Mouse (Mus musculus): ENCODE results near the gene Sdhaf4.
"Not testable (repeated sequence)": the region's sequence is repeated elsewhere in the genome, so short reads cannot be mapped to it uniquely, and the experiment has no call there.

Sdhaf4 gene

DNA sequence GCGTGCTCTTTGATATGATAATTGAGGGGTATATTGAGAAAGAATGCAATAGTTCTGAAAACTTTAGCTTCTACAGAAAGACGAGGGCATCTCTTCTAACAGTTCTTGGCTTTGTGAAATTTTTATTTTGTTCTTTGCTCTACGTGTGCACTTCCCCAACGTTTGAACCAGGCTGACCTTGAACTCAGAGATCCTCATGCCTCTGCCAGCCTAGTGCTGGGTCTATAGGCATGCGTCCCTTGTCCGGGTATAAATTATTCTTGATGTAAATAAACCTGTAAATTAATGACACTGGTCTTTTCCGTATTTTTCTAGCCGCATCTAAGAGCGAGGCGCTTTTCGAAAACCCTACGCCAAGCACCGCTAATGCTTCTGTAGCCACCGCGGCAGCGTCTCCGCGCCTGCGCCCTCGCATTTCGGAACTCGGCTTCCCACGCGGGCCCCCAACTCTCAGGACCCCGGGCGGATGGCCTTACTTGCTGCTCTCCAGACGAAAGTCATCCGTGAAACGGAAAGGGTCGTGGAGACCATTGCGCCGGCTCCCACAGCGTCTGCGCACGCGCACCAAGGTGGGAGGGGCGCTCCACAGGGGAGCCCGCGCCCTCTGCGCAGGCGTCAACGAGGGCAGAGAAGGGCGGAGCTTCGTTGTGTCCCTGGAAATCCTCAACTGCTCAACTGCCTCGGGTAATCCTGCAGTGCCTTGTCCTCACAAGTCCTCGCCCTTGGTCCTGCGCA is at the start of gene Sdhaf4:
TSS of gene Sdhaf4 (minus strand) at position 587 of the 735 bp plus-strand sequence.
- DNase-seq (ENCODE audit: low spot score), result peak; percentile 89

DNA sequence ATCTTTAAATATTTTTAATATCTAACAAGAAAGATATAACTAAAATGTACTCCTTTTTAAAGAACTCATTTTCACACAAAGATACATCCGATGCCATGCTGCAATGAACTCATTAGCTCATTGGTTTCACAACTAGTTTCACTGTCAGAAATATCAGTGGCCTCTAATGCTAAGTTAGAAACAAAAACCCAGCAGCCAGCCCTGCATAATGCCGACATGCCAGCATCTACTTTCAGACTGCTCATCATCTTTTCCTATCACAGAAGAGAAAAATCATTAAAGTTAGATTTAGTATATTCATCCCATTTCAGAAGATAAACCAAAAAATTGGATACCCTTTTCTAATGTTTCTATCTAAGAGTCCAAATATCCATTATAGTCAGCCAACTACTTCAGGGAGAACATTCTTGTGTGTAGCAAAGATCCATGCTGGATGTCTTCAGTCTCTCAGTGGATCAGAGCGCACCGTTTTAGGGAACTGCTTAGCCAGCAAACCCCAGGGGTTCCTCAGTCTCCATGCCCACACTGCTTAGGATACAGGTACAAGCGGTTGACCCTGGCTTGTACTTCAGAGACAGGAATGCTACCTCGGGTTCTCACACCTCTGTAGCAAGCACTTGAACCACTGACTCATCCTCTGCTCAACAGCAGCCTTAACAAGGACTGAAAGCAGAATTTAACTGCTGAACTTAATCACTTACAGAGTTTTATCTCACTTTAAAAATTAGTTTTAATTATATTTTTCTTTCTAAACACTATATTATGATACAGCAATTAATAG is 41.5 kb upstream of the Sdhaf4 start:
- no peak for DNase-seq (ENCODE audit: low spot score)

DNA sequence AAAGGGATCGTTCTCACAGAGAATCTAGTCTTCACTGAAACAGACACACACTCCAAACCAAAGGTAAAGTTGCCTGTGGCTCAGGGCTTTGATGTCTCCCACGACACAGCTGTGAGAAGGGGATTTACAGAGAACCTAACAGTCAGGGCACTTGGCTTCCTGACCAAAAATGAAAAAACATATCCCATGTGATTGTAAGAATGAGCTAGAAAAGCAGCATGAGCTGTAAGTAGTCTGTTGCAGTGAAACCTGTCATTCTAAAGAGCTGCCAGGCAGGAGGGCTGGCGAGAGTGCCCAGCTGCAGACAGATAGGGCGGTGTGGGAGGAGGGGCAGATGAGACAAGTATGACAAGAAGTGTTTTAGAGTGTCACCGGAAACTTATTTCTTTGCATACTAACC is 40.2 kb upstream of the Sdhaf4 start:
- DNase-seq (ENCODE audit: low spot score), result no peak

DNA sequence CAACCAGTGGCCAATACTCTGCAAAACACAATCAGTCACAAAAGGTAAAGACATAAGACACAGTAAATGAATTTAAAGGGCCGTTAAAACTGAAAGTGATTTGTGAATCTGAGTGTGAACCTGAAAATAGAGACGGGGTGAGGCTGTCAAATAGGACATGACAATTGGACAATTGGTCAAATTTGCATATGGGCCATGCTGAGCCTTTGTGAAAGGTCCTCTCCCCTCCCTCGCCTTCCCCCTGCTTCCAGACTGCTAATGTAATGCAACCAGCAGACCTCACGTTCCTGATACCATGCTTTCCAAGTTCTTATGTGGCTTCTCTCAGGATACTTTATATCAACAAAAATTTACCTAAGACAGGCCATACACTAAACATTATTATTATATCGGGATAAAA is 37.6 kb upstream of the Sdhaf4 start:
- no peak for DNase-seq (ENCODE audit: low spot score)

DNA sequence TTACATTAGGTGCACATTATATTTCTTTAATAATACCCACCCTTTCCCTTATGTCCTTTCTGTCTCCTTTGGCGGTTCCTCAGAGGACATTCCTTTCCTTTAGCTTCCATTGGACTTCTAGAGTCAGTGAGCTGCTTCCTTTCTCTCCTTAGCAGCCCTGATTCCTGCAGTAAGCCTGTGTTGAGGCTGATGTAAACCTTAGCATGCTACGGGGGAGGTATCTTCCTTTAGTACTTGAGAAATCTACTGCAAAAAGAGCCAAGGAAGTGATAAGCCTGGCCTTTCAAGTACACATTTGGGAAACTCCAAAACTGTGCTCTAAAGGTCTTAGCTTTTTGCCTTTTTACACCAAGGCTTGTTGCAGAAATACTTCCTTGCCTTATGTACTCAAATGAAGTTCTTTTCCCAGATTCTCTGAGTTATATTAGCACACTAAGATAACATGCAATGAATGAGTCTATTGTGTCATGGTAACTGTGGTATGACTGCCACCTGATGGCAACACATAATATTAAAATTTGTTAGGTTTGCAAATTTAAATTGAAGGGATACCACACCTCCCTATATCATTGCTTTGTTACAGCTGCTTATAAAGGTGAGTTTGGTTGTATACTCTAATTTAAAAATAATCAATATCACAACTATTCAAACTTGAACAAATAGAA is 28.4 kb upstream of the Sdhaf4 start:
- DNase-seq (ENCODE audit: low spot score), result peak; percentile 15

DNA sequence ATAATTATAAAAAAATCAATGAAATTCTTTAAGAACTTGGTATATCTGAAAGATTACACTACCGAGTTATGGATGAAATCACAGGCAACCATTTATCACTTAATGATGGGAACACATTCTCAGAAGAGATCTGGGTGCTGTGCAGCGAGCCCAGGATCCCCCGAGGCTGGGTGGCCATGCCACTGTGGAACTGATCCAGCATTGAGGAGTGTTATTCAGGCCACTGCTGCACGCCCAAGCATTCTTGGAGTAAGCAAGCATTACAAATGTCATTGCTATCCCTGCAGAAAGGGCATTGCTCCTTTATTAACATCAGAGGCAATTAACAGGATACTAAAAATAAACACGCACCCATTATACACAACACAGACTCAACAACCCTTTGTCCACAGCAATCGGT is 5.4 kb upstream of the Sdhaf4 start:
- DNase-seq (ENCODE audit: low spot score), result no peak

DNA sequence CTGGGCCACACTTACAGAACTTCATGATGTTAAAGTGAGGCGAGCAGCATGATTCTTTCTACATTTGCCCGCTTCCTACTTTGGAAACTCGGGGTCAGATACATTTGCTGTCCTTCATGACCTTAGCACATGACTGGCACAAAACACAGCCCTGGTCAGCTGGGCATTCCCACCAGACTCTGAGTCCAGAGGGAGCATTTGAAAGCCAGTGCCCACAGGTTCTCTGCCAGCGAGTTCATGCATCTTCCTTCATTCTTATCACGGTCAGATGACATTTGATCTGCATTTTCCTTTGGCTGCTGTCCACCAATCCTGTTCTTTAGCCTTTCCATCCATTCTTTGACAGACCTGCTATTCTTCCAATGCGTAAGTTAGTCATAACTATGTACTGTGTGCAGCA is 4.6 kb upstream of the Sdhaf4 start:
- no peak for DNase-seq (ENCODE audit: low spot score)

DNA sequence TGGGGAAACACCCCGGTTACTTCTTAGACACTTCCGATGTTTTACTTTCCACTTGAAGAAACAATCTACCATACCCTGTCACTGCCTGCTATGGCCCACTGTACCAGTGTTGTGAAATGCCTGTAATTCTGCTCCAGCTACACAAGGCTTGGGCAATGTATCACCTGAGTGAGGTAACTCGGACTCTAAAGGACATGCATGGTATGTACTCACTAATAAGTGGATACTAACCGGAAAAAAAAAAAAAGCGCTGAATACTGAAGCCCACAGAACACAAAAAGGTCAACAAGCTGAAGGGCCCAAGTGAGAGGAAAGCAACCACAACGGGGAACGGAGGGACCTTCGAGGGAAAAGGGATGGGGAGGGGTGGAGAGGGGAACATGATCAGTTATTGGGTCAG is 2.2 kb upstream of the Sdhaf4 start:
- no peak for DNase-seq (ENCODE audit: low spot score)

DNA sequence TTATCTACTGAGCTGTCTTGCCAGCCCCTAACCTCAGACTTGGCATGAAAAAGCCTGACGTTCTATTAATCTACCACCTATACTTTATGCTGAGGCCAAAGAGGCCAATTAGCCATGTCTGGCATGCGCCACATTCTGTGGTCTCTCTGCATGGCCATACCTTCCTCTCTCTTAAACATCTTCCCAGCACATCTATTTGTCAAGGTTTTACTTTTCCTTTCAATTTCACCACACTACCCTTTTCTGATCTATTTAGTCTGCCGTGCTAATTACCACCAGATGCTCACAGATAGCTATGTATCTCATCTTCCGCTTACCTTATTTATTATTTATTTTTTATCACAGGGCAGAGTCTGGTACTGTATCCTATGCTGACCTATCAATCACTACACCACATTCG is 6.1 kb downstream of the Sdhaf4 start:
- DNase-seq (ENCODE audit: low spot score), result no peak

DNA sequence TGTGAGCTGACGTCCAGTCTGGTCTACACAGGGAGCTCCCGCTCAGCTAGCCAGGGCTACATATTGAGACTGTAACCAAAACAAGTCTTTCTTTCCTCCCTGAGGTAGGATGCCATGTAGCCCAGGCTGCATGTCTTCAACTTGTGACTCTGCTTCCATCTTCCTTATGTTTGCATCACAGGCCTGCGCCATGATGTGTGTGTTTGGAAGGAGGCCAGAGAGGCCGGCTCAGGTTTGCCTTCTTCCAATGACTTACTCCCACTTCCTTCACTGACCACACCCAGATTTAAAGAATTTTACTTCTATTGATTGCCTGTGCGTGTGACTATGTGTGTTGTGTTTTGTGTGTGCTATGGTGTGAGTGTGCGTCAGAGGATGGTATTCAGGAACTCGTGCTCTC is 6.6 kb downstream of the Sdhaf4 start:
- no peak for DNase-seq (ENCODE audit: low spot score)

DNA sequence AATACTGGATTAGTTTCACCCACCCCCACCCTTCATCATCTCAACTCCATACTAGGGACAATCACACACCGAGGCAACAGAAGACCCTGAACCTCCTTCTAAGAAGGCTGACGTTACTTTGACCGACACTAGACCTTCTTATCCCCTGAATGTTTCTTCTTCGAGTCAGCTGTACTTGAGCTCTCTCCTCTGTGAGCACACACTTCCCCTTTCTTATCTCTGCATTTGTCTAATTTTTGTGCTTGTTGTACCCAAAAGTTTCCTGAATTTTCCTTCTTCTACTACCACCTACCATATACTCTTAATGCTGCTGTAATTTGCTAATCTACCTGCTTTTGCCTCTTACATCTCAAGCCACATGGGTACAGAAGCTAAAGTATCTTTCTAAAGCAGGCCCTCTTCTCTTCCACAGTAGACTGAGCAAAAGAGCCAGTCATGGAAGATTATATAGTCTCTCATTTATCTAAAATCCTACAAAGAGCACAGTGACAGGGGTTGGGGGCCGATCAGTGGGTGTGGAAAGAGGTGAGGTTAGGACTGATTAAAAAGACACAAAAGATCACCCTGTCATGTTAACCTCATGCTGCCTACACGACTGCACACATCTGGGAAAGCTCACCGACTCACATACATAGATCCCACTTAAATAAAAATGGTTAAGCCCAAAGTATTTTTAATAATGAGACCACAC is 7.2 kb downstream of the Sdhaf4 start:
- DNase-seq (ENCODE audit: low spot score), result no peak

DNA sequence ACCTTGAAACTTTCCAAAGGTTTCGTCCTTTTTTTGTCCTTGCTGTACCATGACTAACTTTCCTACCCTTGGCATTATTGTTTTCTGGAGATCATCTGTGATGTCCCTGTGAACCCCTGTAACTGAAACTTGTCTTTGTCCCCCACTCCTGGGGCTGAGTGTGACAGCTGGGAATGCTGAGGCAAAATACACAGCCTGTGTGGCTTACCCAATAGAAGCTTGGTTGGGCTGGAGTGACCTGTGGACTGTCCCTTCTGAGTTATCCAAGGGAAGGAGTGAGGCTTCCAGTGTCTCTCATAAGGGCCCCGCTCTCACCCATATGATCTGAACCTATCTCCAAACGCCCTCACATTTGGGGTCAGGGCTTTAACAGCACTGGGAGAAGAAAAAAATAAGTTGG is 8.0 kb downstream of the Sdhaf4 start:
- no peak for DNase-seq (ENCODE audit: low spot score)

DNA sequence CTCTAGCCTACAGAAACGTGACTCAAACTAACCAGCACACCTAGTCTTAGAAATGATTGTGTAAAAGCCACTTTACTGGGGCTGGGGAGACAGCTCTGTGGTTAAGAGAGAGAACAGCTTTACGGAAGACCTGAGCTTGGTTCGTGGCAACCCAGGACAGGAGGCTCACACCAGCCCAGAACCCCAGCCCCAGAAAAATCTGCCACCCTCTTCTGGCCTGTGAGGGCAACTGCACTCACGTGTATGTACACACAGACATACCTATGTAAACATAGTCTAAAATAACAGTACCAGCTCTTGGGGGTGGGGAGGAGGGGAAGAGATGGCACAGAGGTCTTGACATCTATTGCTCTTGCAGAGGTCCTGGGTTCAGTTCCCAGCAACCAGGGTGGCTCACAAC is 10.0 kb downstream of the Sdhaf4 start:
- no peak for DNase-seq (ENCODE audit: low spot score)

DNA sequence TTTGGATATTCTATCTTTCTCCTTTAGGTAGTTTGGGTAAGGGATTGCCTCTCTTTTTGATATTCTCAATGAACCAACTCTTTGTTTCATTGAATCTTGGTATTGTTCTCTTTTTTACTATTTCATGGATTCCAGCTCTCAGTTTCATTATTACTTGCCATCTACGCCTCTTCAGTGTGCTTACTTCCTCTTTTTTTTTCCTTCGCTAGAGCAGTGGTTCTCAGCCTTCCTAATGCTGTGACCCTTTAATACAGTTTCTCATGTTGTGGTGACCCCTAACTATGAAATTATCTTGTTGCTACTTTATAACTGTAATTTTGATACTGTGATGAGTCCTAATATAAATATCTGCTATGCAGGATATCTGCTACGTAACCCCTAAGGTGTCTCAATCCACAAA is 22.3 kb downstream of the Sdhaf4 start:
- no peak for DNase-seq (ENCODE audit: low spot score)

DNA sequence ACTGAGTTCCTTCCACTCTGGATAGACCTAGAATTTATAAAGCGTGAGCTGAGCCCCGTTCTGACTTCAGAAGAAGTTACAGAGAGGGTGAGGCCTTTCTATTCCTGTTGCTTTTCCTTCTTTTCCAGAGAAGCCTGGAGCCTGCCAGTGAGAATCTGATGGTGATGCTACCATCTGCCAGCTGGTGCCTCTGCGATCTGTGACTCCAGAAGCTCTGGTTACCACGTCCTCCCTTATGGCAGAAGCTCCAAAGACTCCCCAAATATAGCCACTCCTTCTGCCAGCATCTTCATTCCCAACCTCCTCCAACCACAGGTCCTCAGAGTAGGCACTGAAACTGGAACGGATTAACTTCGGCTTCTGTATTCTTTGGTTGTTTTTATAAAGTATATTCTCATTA is 27.2 kb downstream of the Sdhaf4 start:
- peak; percentile 53 for DNase-seq (ENCODE audit: low spot score)

DNA sequence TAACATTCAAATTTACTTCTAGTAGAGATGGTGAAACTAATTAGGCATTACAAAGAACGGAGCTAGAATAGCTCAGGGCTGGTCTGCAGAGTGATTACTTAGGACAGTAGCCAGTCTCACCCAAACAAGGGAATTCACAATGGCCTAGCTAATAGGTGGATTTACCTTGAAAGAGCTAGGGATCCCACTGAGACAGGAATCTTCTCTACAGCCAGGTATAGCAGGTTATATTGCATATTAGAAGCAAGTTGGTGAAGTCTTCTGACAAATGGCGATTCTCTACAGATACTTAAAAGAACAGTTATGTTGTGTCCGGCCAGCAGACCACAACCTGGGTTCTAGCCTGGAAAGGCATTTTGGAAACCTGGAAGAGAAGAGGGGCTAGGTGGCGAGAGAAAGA is 34.3 kb downstream of the Sdhaf4 start:
- not testable (repeated sequence) for DNase-seq (ENCODE audit: low spot score)

DNA sequence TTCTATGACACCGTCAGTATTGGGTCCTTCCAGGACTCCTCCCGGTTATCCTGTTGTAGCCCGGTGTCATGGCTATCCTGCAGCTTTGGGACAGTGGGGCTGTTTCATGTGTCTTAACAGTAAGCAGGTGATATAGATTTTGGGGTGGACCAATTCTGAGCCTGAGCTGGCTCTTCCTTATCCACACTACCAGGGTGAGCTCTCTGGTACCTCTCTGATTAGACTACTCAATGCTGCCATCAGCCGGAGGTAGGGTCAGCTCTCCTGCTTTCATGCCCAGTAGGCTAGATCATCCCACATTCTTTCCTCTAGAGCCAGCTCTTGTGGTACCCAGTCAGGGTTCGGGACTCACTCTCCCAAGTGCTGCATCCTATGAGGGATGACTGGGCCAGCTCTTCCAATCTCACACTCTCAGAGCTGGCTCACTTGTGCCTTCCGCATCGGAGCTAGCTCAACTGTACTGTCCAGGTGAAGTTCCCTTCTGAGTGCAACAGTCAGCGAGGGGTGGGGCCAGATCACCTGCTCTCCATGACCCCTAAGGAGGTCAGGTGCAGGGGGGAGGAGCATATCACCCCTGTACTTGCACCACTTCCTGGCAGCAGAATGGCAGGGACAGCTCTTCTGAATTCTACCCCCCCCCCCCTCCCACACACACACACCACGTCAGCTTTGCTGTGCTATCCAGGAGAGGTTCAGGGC is 37.3 kb downstream of the Sdhaf4 start:
- DNase-seq (ENCODE audit: low spot score), result no peak

DNA sequence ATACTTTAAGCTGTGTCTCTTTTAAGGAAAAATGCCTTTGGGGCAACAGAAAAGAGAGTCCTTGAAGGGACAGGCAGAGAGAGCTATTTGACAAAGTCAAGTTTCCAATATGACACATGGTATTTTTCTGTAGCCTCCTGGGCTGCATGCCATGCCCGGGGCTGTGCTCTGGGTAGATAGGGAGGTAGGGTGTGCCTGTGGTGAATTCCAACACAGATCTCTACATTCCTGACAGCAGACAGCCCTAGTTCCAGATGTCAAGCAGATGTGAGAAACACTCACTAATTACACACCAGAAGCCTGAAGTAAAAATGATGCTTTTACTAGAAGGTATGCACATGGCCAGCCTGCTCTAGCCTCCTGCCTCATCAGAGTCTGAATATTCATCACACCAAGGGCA is 39.2 kb downstream of the Sdhaf4 start:
- no peak for DNase-seq (ENCODE audit: low spot score)

DNA sequence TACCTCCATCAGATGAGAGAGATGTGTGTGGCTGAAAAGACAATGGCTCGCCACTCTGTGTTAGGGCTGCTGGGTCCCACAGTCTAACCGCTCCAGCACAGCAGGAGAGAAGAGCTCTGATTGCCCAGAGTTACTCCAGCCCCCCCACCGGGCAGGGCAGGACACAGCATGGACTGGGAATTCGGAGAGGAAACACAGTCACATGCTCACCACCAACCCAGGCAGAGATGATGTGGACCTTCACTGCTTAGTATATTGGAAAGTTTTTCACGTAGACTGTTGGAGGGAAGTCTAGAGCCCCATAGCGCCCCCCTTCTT is 46.1 kb downstream of the Sdhaf4 start:
- DNase-seq (ENCODE audit: low spot score), result no peak

DNA sequence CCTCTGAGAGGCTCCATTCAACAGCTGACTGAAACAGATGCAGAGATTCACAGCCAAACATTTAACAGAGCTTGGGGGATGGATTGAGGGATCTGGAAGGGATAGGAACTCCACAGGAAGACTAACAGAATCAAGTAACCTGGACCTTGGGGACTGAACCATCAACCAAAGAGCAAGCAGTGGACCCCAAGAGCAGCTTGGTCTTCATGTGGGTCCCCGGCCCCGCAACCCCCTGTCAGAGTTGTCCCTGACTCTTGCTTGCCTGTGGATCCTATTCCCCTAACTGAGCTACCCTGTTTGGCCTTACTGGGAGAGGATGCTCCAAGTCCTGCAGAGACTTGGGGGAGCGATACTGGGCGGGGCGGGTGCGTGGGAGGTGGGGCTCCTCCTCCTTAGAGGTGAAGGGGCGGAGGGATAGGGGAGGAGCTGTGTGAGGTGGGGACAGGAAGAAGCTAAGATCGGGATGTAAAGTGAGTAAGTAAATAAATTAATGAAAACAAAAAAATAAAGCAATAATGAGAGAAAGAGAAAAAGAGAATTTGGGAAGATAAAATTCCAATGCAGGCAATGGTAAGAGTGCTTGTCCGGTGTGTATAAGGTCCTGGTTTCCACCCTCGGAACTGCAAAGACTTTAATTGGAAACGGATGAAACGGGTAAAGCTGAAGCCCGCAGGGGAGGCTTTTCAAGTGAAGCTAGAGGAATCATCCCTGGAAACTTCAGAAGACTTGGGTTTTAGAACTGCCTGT is 46.6 kb downstream of the Sdhaf4 start:
- DNase-seq (ENCODE audit: low spot score), result no peak

DNA sequence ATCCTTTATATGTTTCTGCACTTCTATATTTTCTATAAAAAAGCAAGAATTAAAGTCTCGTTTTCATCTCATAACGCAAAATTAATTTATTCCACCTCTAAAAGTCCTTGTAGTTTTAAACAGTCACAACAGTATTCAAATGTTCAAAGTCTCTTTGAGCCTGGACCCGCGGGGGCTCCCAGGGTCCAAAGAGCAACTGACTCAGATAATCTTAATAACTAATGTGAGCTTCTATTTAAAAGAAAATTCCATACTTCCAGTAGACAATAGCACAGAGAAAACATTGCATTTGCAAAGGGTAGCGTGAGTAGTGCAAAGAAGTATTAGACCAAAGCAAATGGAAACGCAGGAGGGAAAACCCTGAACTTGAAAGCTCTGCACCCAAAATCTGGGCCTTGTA is 47.4 kb downstream of the Sdhaf4 start:
- DNase-seq (ENCODE audit: low spot score), result no peak

Data from left cerebral cortex, adult 11 months (tissue).